Mouse (Mus musculus): ENCODE data around the gene Acad9. TPM values are rescaled to one million over a fixed set of nuclear protein-coding genes. Genes with fewer than 3 reads are reported as not detected.

Gene Acad9
- total RNA-seq (2023), result 10 to 100 TPM; 16.2 to 18.8 TPM

DNA sequence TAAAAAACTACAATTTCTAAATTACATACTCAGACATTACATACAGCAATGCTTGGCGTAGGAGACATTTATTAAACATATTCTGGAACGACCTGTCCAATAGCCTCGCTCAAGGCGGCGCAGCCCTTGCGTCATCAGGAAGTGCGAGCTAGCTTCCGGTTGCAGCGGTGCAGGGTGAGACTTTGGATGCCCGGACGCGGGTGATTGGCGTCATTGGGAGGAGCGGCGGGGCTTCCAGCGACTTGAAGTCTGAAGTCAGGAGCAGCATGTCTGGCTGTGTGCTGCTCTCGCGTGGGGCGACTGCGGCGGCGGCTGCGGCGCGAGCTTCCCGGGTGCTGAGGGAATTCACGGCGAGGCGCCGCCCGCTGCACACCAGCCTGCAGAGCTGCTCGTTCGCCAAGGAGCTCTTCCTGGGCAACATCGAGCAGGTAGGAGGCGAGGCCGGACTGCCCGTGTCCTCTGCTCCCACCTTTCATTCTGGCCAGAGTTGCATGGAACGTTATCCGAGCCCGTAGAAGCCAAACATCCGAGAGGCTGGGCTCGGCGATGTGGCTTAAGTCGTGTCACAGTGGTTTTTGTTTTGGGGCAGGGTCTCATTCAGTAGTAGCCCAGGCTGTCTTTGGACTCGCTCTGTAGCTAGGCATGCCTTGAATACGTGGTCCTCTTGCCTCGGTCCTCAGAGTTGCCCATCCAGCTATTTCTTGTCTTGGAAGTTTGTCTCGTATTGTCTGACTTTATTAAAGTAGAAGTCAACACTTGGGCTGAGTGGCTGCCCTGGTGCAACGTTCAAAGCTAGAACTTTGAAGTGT is at the start of gene Acad9:
TSS of gene Acad9 (plus strand) at position 137 of the 809 bp plus-strand sequence.

DNA sequence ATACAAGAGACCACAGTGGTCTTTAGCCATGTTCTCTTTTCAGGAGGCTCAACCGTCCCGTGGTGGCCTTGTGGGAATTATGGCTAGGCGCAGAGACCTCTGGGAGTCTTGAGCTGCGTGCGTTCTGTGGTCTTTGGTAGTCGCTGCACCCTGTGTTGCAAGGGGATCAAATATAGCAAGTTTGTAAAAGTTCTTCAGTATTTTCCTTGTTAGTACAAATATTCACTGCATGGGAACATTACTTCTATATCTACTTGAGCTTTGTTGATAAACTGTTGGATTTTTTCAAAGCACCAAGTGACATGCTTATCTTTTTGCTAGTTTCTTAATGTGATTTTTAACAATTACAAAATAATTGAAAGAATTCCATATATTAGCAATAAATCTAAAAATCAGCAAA is 12.3 kb upstream of the Acad9 start, which contains the start of gene Ccdc144b:
TSS of gene Ccdc144b (minus strand) at position 101 of the 400 bp plus-strand sequence.

Other genes starting within 250 kb of the Acad9 start
- 10 to 100 TPM; 51.4 to 66.9 TPM for gene Dcun1d1, start 128.5 kb upstream of the Acad9 start, total RNA-seq (2023)
- 10 to 100 TPM in 1 of 2 experiments, 1 to 10 TPM in 1; 6.2 to 12.0 TPM for gene Mccc1, start 65.3 kb upstream of the Acad9 start, total RNA-seq (2023)
- not detected for gene Ccdc144b, start 12.4 kb upstream of the Acad9 start, total RNA-seq (2023)
- 1 to 10 TPM in 1 of 2 experiments, under 1 TPM in 1; 0.98 to 3.5 TPM for gene D3Ertd254e, start 85.0 kb downstream of the Acad9 start, total RNA-seq (2023)
- gene Qrfpr, start 156.3 kb downstream of the Acad9 start, total RNA-seq (2023), result not detected

Measured in neutrophil, adult 59 days (primary cell).